Mouse (Mus musculus) embryonic facial prominence, embryonic 14.5 days (tissue): Measurements from ENCODE around the gene Lsamp. TPM values are rescaled to one million over a fixed set of nuclear protein-coding genes. Genes with fewer than 3 reads are reported as not detected.

ENCODE experiments used
- ATAC-seq: fragments of 200-750 bp; cut with Nextera tagmentation; 2 replicates; pipeline ENCODE4 v1.8.0; 2017; ENCODE audit warnings: low read depth, moderate number of reproducible peaks, moderate TSS enrichment
- DNase-seq: peaks from one replicate; pipeline ENCODE4 v3.0.0-alpha.2; 2015; ENCODE audit warnings: low spot score
- H3K27ac ChIP-seq: fragments of 300-500 bp; sonication (generic); replicated peaks from 2 replicates; pipeline ENCODE4 v1.5.1; 2014; ENCODE audit warnings: low read depth, mild to moderate bottlenecking, low read length, moderate library complexity
- H3K27me3 ChIP-seq: fragments of 300-500 bp; sonication (generic); replicated peaks from 2 replicates; pipeline ENCODE4 v1.6.1; 2014; ENCODE audit warnings: low read length; ENCODE audit not compliant: control insufficient read depth, insufficient read depth
- H3K36me3 ChIP-seq: fragments of 300-500 bp; sonication (generic); 2 replicates; pipeline ENCODE4 v1.6.1; 2014; ENCODE audit warnings: low read length, mixed read lengths; ENCODE audit not compliant: control insufficient read depth, insufficient read depth
- H3K4me1 ChIP-seq: fragments of 300-500 bp; sonication (generic); 2 replicates; pipeline ENCODE4 v1.6.1; 2014; ENCODE audit warnings: antibody characterized with exemption, low read length; ENCODE audit not compliant: control insufficient read depth, insufficient read depth
- H3K4me2 ChIP-seq: fragments of 300-500 bp; sonication (generic); 2 replicates; pipeline ENCODE4 v1.6.1; 2014; ENCODE audit warnings: low read depth, mild to moderate bottlenecking, low read length, moderate library complexity, mixed read lengths
- H3K4me3 ChIP-seq: fragments of 300-500 bp; sonication (generic); 2 replicates; pipeline ENCODE4 v1.5.1; 2014; ENCODE audit warnings: low read depth, mild to moderate bottlenecking, low read length
- H3K9ac ChIP-seq: fragments of 300-500 bp; sonication (generic); 2 replicates; pipeline ENCODE4 v1.6.1; 2014; ENCODE audit warnings: low read depth, mild to moderate bottlenecking, low read length, moderate library complexity, mixed read lengths
- H3K9me3 ChIP-seq: fragments of 300-500 bp; sonication (generic); 2 replicates; pipeline ENCODE4 v1.6.1; 2016; ENCODE audit warnings: low read length; ENCODE audit not compliant: control insufficient read depth
- WGBS: fragments of 180-500 bp; shearing (Covaris S2); extraction: QIAGEN DNeasy Blood & Tissue Kit; methylation state at CpG from one replicate; pipeline ENCODE4 v1.1.7; 2014; 5-methylcytosine and 5-hydroxymethylcytosine counted together
- polyA plus RNA-seq: library from polyadenylated mRNA; unstranded; fragments of >200 nt; fragmentation: Nextera tagmentation; extraction: Ambion mirVana; gene quantifications from 2 replicates; pipeline ENCODE4 v1.2.1, GENCODE M21; 2014

The Lsamp gene
- polyA plus RNA-seq, 1 experiment from 2014 or later = 8.9 TPM

- no peaks in the 10 kb centered on the region for H3K4me1 ChIP-seq
- DNase-seq (no peak), ATAC-seq (no peak)
- no peak overlapping the region for H3K9ac ChIP-seq
- H3K4me2 ChIP-seq = no peak overlapping the region
- WGBS = 94% methylated on average over 5 of the region's 5 CpGs
- H3K27me3 ChIP-seq = no peaks in the 10 kb centered on the region
- no peaks in the 10 kb centered on the region for H3K9me3 ChIP-seq
- no peak overlapping the region for H3K27ac ChIP-seq
- H3K36me3 ChIP-seq = no peaks in the 10 kb centered on the region
- H3K4me3 ChIP-seq = no peak overlapping the region
Measured at GRCm38 (mm10) chr16:41938258-41938657, 1954.1 kb downstream of the Lsamp start.

DNA sequence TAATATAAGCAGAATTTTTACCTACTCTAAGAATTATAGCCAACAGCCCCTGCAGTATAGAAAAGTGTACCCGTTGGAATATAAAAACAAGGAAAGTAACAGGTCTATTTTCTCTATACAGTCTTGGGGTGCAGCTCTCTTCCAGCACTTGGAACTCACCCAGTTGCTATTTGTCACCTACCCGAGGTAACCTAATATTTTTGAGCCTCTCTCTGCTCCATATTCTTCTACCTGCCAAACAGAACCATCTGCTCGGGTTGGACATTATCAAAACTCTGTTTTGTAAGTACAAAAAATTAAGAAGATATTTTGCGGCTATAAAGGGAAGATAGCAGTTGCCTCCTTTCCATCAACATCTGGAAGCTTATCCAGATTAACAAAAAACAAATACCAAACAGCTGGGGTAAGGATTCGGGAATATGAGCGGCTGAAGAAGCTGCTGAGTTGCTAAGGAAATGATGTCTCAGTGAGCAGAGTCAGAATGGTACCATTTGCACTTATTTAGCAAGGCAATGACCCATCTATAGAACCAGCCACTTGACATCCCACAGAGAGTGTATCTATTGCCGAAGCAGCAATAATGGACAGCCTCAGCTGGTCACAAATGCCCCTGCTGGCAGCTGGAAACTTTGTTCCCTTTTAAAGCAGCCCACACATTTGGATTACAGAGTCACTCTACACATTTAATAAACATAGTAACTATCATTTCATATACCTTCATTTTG lies 1957.6 kb downstream of the Lsamp start:
- Histone ChIP-seq H3K4me3 (no peak overlapping the region), H3K36me3 (no peaks in the 10 kb centered on the region), H3K9me3 (no peaks in the 10 kb centered on the region), H3K4me1 (no peaks in the 10 kb centered on the region), H3K4me2 (no peak overlapping the region), H3K9ac (no peak overlapping the region), H3K27ac (no peak overlapping the region), H3K27me3 (no peaks in the 10 kb centered on the region)
- DNase-seq (no peak), ATAC-seq (no peak)
- 77% methylated on average over 7 of the region's 7 CpGs for WGBS

- WGBS = 92% methylated on average over 3 of the region's 3 CpGs
- Histone ChIP-seq H3K27me3 (no peaks in the 10 kb centered on the region), H3K4me3 (no peak overlapping the region), H3K9me3 (0 out of 2 replicates have a peak, but pooled peaks cover 7% of the 10 kb centered on the region), H3K27ac (no peak overlapping the region), H3K4me2 (no peak overlapping the region), H3K36me3 (no peaks in the 10 kb centered on the region), H3K4me1 (no peaks in the 10 kb centered on the region), H3K9ac (no peak overlapping the region)
- DNase-seq = no peak
- no peak for ATAC-seq
Measured at GRCm38 (mm10) chr16:41957811-41958210, 1973.7 kb downstream of the Lsamp start.

DNA sequence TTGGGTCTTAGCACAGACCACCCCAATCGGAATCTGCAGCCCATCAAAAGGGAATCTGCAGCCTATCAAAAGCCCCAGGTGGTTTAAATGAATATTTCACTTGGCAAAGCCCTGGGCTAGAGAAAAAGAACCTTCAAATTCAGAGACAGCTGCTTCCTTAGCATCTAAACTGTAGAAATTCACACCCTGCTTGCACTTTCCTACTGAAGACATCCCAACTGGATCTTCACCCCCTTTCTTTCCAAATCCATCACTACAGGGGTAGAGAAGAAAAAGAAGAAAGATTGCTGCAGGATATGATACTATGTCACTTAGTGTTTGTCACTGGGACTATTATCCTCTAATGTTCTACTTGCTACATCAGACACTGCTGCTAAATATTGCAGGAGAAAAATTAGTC lies 1981.5 kb downstream of the Lsamp start:
- no peak for DNase-seq
- H3K9ac ChIP-seq = no peak overlapping the region
- 47% methylated on average over 1 of the region's 1 CpGs for WGBS
- H3K27me3 ChIP-seq = no peaks in the 10 kb centered on the region
- no peak overlapping the region for H3K4me3 ChIP-seq
- no peaks in the 10 kb centered on the region for H3K9me3 ChIP-seq
- no peak overlapping the region for H3K4me2 ChIP-seq
- no peaks in the 10 kb centered on the region for H3K36me3 ChIP-seq
- H3K27ac ChIP-seq = no peak overlapping the region
- no peak for ATAC-seq
- no peaks in the 10 kb centered on the region for H3K4me1 ChIP-seq

GRCm38 (mm10) chr16:41969215-41969614 lies 1985.1 kb downstream of the Lsamp start:
- H3K36me3 ChIP-seq = no peaks in the 10 kb centered on the region
- no peak overlapping the region for H3K9ac ChIP-seq
- H3K27ac ChIP-seq = no peak overlapping the region
- ATAC-seq = no peak
- H3K4me2 ChIP-seq = no peak overlapping the region
- H3K27me3 ChIP-seq = no peaks in the 10 kb centered on the region
- DNase-seq = peak; percentile 16
- H3K9me3 ChIP-seq = no peaks in the 10 kb centered on the region
- WGBS = 41% methylated on average over 2 of the region's 2 CpGs
- no peaks in the 10 kb centered on the region for H3K4me1 ChIP-seq
- no peak overlapping the region for H3K4me3 ChIP-seq

GRCm38 (mm10) chr16:41974866-41975719 lies 1990.9 kb downstream of the Lsamp start:
- Histone ChIP-seq H3K9ac (no peak overlapping the region), H3K36me3 (no peaks in the 10 kb centered on the region), H3K4me3 (no peak overlapping the region), H3K27ac (no peak overlapping the region), H3K4me2 (no peak overlapping the region), H3K9me3 (no peaks in the 10 kb centered on the region), H3K27me3 (no peaks in the 10 kb centered on the region), H3K4me1 (no peaks in the 10 kb centered on the region)
- peak; percentile 80 for DNase-seq
- peak; percentile 94 for ATAC-seq
- 80% methylated on average over 2 of the region's 2 CpGs for WGBS

DNA sequence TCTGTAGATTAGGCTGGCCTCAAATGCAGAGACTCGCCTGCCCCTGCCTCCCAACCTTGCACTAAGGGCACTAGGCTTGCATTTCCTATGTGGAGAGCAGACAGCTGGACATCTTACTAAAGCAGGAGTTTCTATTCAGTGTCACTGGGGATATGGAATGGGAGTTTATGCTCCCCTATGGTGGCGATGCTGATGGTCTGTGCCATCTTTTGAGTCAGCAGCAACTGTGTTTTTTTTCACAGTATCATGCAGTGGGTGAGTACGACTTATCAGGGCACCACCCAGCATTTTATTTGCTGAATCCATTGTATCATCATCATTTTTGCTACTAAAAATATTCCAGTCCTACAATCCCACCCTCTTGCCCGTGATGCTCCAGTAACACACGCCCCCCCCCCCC lies 1992.7 kb downstream of the Lsamp start:
- H3K27ac ChIP-seq = no peak overlapping the region
- 86% methylated on average over 5 of the region's 5 CpGs for WGBS
- no peak for ATAC-seq
- no peaks in the 10 kb centered on the region for H3K36me3 ChIP-seq
- no peak overlapping the region for H3K4me2 ChIP-seq
- H3K4me3 ChIP-seq = no peak overlapping the region
- no peaks in the 10 kb centered on the region for H3K27me3 ChIP-seq
- no peak for DNase-seq
- H3K9me3 ChIP-seq = no peaks in the 10 kb centered on the region
- H3K4me1 ChIP-seq = no peaks in the 10 kb centered on the region
- no peak overlapping the region for H3K9ac ChIP-seq

DNA sequence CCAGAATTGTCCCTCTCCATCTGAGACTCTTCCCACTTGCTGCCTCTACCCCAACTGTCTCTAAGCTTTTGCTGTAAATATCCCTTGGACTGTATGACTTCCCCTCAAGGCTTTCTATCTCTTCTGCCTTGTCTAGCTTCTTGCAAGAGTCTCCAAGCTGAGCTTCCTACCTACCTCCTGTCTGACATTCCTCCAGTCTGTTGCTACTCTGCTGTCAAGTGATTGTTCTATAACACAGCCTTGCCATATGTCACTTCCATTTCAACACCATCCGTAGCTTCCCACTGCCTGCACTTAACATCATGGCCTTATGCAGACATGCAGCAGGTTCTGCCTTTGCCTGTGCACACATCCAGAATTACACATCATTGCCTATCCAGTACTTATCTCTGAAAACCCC lies 2012.8 kb downstream of the Lsamp start:
- Histone ChIP-seq H3K9ac (no peak overlapping the region), H3K27ac (no peak overlapping the region), H3K4me1 (no peaks in the 10 kb centered on the region), H3K27me3 (no peaks in the 10 kb centered on the region), H3K4me3 (no peak overlapping the region), H3K9me3 (no peaks in the 10 kb centered on the region), H3K36me3 (no peaks in the 10 kb centered on the region), H3K4me2 (no peak overlapping the region)
- 86% methylated on average over 1 of the region's 1 CpGs for WGBS
- ATAC-seq (no peak), DNase-seq (no peak)
